Mouse (Mus musculus): ENCODE results near the gene Eed. TPM values are rescaled to one million over a fixed set of nuclear protein-coding genes. Genes with fewer than 3 reads are reported as not detected.

The Eed gene
- polyA plus RNA-seq, 1 experiment from 2014 or later, result 65.7 TPM

DNA sequence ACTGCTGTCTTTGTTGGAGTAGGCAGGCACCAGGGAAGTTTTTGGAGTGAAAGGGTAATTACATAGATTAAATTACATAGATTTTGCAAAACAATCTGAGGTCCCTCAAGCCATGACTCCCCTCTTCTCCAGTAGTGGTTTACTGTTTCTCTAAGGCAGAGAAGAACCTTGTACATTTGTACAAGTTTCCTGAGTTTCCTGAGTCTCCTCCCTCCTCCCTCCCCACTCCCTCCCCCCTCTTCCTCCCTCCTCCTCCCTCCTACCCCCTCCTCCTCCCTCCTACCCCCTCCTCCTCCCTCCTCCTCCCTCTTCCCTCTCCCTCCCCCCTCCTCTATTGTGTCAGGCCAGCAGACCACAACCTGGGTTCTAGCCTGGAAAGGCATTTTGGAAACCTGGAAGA lies 3.6 kb upstream of the Eed start:
- no peak overlapping the region for H3K4me2 ChIP-seq (ENCODE audit: low read depth, low read length)
- 0 out of 2 replicates have a peak, but pooled peaks cover 2% of the 10 kb centered on the region for H3K4me1 ChIP-seq (replicated peaks; ENCODE audit: control insufficient read depth, insufficient read depth, low read length)
- no peaks in the 10 kb centered on the region for H3K27me3 ChIP-seq (ENCODE audit: control insufficient read depth, insufficient read depth, low read depth, low read length)
- no peaks in the 10 kb centered on the region for H3K9me3 ChIP-seq (ENCODE audit: control insufficient read depth, low read length)
- no peak overlapping the region for H3K27ac ChIP-seq (ENCODE audit: low read length)
- no peak overlapping the region for H3K4me3 ChIP-seq (ENCODE audit: low read length)
- no peaks in the 10 kb centered on the region for H3K36me3 ChIP-seq (ENCODE audit: control insufficient read depth, insufficient read depth, low read length)
- H3K9ac ChIP-seq (ENCODE audit: low read length), result no peak overlapping the region
- no peak for ATAC-seq (ENCODE audit: low read depth)

DNA sequence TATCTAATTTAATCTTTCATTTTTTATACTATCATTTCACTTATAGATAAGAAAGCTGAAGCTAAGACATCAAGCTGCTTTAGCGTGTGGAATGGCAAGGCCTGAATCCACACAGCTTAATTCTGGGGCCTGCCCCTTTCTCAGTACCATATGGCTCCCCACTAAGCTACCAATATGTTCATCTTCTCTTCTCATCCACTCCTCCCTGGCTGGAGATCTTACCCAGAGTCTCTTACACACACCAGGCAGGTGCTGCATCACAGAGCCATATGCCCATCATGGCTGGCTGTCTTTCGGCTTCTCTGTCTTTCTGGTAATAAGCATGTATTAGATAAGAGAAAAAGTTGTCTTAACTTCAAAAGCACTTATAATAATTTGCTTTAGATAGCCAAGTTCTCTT lies 2.7 kb upstream of the Eed start:
- H3K4me2 ChIP-seq (ENCODE audit: low read depth, low read length), result no peak overlapping the region
- no peaks in the 10 kb centered on the region for H3K27me3 ChIP-seq (ENCODE audit: control insufficient read depth, insufficient read depth, low read depth, low read length)
- no peaks in the 10 kb centered on the region for H3K9me3 ChIP-seq (ENCODE audit: control insufficient read depth, low read length)
- peaks cover 9% of the 10 kb centered on the region; the same call in 1 of the 2 replicates for H3K4me1 ChIP-seq (replicated peaks; ENCODE audit: control insufficient read depth, insufficient read depth, low read length)
- no peak overlapping the region for H3K9ac ChIP-seq (ENCODE audit: low read length)
- no peak overlapping the region for H3K4me3 ChIP-seq (ENCODE audit: low read length)
- no peak overlapping the region for H3K27ac ChIP-seq (ENCODE audit: low read length)
- WGBS, result 70% methylated on average over 2 of the region's 2 CpGs
- no peak for ATAC-seq (ENCODE audit: low read depth)
- no peaks in the 10 kb centered on the region for H3K36me3 ChIP-seq (ENCODE audit: control insufficient read depth, insufficient read depth, low read length)

DNA sequence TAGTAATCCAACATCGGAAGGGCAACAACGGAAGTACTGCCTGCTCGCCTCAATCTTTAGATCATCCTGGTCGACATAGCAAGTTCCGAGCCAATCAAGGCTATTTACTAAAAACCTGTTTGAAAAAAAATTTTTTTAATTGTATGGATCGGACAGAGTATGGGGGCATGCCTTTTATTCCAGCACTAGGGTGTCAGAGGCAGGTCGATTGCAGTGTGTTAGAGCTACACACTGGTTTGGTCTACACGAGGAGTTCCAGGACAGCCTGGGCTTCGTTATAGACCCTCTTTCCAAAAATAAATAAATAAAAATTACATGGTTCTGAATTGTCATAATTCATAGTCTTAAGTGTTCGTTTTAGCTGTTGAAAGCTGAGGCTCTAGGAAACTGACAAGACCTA lies 774 bp upstream of the Eed start:
- WGBS, result 7% methylated on average over 10 of the region's 10 CpGs
- H3K36me3 ChIP-seq (ENCODE audit: control insufficient read depth, insufficient read depth, low read length), result peaks cover 3% of the 10 kb centered on the region; the same call in 1 of the 2 replicates
- H3K9ac ChIP-seq (ENCODE audit: low read length), result peak overlapping the region; percentile 92
- no peaks in the 10 kb centered on the region for H3K9me3 ChIP-seq (ENCODE audit: control insufficient read depth, low read length)
- H3K27ac ChIP-seq (ENCODE audit: low read length), result peak overlapping the region; percentile 100
- H3K4me1 ChIP-seq (replicated peaks; ENCODE audit: control insufficient read depth, insufficient read depth, low read length), result peaks cover 10% of the 10 kb centered on the region; the same call in 1 of the 2 replicates
- H3K4me3 ChIP-seq (ENCODE audit: low read length), result peak overlapping the region; percentile 78
- no peaks in the 10 kb centered on the region for H3K27me3 ChIP-seq (ENCODE audit: control insufficient read depth, insufficient read depth, low read depth, low read length)
- peak overlapping the region; percentile 73 for H3K4me2 ChIP-seq (ENCODE audit: low read depth, low read length)
- no peak for ATAC-seq (ENCODE audit: low read depth)

DNA sequence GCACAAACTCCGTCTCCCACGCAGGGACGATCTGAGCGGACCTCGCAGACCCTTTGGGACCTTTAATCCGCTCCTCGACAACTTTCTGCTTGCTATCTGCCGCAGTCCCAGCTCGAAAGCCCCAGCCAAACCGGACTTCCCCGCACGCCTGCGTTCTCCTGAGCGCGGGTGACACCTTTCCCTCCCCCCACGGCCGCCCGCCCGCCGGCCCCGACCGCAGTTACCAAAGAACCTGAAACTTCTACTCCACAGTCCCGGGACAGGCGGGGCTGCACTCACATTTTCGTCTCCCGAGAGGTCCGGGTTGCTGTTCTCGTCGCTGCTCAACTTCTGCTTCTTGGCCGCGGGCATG lies 674 bp downstream of the Eed start:
- Histone ChIP-seq H3K27me3 (ENCODE audit: control insufficient read depth, insufficient read depth, low read depth, low read length) (no peaks in the 10 kb centered on the region), H3K27ac (ENCODE audit: low read length) (peak overlapping the region; percentile 100), H3K36me3 (ENCODE audit: control insufficient read depth, insufficient read depth, low read length) (peaks cover 14% of the 10 kb centered on the region), H3K9ac (ENCODE audit: low read length) (peak overlapping the region; percentile 92), H3K9me3 (ENCODE audit: control insufficient read depth, low read length) (no peaks in the 10 kb centered on the region), H3K4me3 (ENCODE audit: low read length) (peak overlapping the region; percentile 78), H3K4me1 (replicated peaks; ENCODE audit: control insufficient read depth, insufficient read depth, low read length) (peaks cover 10% of the 10 kb centered on the region; the same call in 1 of the 2 replicates), H3K4me2 (ENCODE audit: low read depth, low read length) (peak overlapping the region; percentile 61)
- WGBS, result under 1% methylated on average over 31 of the region's 31 CpGs
- ATAC-seq (ENCODE audit: low read depth), result peak; percentile 49; the same call in 1 of the 2 replicates

DNA sequence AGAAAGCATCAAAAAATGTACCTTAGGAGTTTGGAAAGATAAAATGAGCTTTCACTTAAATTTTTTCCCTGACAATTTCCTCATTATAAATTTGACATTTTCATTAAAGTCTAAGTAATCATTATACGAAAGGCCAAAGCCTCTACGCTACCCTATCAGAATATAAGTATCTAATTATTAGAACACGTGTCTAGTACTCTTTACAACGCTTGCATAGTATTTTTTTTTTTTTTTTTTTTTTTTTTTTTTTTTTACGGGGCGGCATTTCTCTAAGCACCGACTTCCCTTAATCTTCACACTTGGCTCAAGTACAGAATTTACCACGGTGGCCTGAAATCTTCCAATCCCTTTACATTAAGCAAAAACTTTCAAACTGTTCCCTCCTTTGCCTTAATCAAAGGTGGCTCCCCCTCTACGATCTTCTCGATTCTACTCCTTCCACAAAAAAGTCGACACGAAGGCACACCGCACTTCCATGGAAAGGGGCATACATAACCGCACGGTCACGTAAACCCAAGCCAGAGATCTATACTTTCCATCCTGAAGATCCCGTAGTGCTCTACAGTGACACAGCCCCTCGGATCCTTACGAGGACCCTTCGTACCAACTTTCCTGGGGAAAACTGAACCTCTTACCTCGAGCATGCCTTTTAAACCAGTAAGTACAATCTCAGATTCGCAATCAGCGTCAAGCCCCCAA lies 1.2 kb downstream of the Eed start:
- Histone ChIP-seq H3K27me3 (ENCODE audit: control insufficient read depth, insufficient read depth, low read depth, low read length) (no peaks in the 10 kb centered on the region), H3K4me2 (ENCODE audit: low read depth, low read length) (peak overlapping the region; percentile 61), H3K27ac (ENCODE audit: low read length) (peak overlapping the region; percentile 100), H3K9ac (ENCODE audit: low read length) (peak overlapping the region; percentile 92), H3K9me3 (ENCODE audit: control insufficient read depth, low read length) (no peaks in the 10 kb centered on the region), H3K4me3 (ENCODE audit: low read length) (peak overlapping the region; percentile 78), H3K4me1 (replicated peaks; ENCODE audit: control insufficient read depth, insufficient read depth, low read length) (peaks cover 10% of the 10 kb centered on the region; the same call in 1 of the 2 replicates), H3K36me3 (ENCODE audit: control insufficient read depth, insufficient read depth, low read length) (peaks cover 16% of the 10 kb centered on the region)
- WGBS, result 2% methylated on average over 23 of the region's 23 CpGs
- no peak for ATAC-seq (ENCODE audit: low read depth)

DNA sequence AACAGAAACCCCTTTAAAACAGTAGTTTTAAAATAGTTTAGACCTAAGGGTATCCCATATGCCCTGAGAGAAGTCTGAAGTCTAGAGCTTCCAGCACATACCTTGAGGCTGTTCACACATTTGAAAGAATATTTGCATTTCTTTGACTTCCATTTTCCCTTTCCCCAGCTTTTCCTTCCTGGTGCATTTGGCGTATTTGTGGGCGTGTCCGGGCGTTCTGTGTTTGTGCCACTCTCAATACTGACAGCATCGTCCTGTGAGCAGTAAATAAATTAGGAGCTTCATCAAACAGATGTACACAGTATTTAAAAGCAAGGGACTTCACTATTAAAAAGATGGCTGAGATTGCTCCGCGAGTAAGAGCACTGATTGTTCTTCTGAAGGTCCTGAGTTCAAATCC lies 4.0 kb downstream of the Eed start:
- ATAC-seq (ENCODE audit: low read depth), result no peak

DNA sequence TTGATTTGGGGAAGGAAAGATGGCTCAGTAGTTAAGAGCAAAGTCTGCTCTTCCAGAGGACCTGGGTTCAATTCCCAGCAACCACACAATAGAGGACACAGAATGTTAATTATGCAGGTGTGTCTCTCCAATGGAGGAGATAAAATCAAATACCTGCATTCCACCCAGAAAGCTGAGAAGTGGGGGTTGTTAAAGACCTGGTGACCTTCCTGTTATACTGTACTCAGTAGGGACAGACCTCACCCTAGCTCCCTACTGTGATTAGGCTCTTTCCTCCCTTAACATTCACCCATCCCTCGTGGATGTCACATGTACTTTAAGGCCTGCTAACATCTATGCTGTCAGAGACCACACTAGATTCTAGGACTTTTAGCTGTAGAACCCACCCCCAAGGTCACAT lies 5.2 kb downstream of the Eed start:
- peaks cover 8% of the 10 kb centered on the region; the same call in 1 of the 2 replicates for H3K4me1 ChIP-seq (replicated peaks; ENCODE audit: control insufficient read depth, insufficient read depth, low read length)
- no peaks in the 10 kb centered on the region for H3K27me3 ChIP-seq (ENCODE audit: control insufficient read depth, insufficient read depth, low read depth, low read length)
- H3K4me2 ChIP-seq (ENCODE audit: low read depth, low read length), result no peak overlapping the region
- H3K4me3 ChIP-seq (ENCODE audit: low read length), result no peak overlapping the region
- peaks cover 37% of the 10 kb centered on the region for H3K36me3 ChIP-seq (ENCODE audit: control insufficient read depth, insufficient read depth, low read length)
- no peak overlapping the region for H3K9ac ChIP-seq (ENCODE audit: low read length)
- no peaks in the 10 kb centered on the region for H3K9me3 ChIP-seq (ENCODE audit: control insufficient read depth, low read length)
- no peak for ATAC-seq (ENCODE audit: low read depth)
- WGBS, result 76% methylated on average over 1 of the region's 1 CpGs
- H3K27ac ChIP-seq (ENCODE audit: low read length), result no peak overlapping the region

More for the DNA sequence above, 4.0 kb downstream of the Eed start:
- Histone ChIP-seq H3K4me1 (replicated peaks; ENCODE audit: control insufficient read depth, insufficient read depth, low read length) (peaks cover 8% of the 10 kb centered on the region; the same call in 1 of the 2 replicates), H3K4me3 (ENCODE audit: low read length) (no peak overlapping the region), H3K27me3 (ENCODE audit: control insufficient read depth, insufficient read depth, low read depth, low read length) (no peaks in the 10 kb centered on the region), H3K9ac (ENCODE audit: low read length) (no peak overlapping the region), H3K27ac (ENCODE audit: low read length) (no peak overlapping the region), H3K4me2 (ENCODE audit: low read depth, low read length) (no peak overlapping the region), H3K36me3 (ENCODE audit: control insufficient read depth, insufficient read depth, low read length) (peaks cover 32% of the 10 kb centered on the region), H3K9me3 (ENCODE audit: control insufficient read depth, low read length) (no peaks in the 10 kb centered on the region)
- WGBS, result 90% methylated on average over 7 of the region's 7 CpGs

DNA sequence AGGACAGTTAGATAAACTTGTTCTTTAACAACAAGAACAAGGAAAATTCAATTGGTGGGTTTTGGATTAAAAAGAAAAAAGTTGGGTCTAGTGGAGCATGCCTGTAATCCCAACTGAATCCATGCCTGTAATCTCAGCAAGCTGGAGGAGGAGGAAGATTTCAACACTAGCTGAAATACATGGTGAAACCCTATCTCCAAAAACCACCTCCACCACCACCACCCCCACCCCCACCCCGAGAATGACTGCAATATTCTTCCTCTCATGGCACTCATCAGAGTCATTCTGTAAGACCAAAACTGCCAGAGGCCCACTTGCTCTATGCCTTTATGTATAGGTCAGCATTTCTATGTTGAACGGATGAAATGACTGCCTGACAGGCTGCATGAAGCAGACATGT lies 13.5 kb downstream of the Eed start:
- Histone ChIP-seq H3K4me1 (replicated peaks; ENCODE audit: control insufficient read depth, insufficient read depth, low read length) (no peaks in the 10 kb centered on the region), H3K9me3 (ENCODE audit: control insufficient read depth, low read length) (no peaks in the 10 kb centered on the region), H3K4me2 (ENCODE audit: low read depth, low read length) (no peak overlapping the region), H3K36me3 (ENCODE audit: control insufficient read depth, insufficient read depth, low read length) (peaks cover 34% of the 10 kb centered on the region), H3K27me3 (ENCODE audit: control insufficient read depth, insufficient read depth, low read depth, low read length) (no peaks in the 10 kb centered on the region), H3K9ac (ENCODE audit: low read length) (no peak overlapping the region), H3K4me3 (ENCODE audit: low read length) (no peak overlapping the region), H3K27ac (ENCODE audit: low read length) (no peak overlapping the region)
- no peak for ATAC-seq (ENCODE audit: low read depth)
- WGBS, result 63% methylated on average over 2 of the region's 2 CpGs

DNA sequence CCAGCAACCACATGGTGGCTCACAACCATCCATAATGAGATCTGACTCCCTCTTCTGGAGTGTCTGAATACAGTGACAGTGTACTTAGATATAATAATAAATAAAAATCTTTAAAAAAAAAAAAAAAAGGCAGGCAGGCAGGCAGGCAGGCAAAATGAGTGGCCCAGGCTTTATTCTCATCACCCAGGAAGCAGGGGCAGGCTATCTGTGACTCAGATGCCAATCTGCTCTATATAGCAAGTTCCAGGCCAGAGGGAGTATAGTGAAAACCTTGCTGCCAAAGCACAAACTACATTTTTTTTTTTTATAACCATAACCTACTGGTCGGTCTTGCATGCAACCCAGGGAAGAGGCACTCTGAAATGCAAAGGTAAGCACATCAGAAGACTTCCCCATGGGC lies 14.0 kb downstream of the Eed start:
- H3K27ac ChIP-seq (ENCODE audit: low read length), result no peak overlapping the region
- no peaks in the 10 kb centered on the region for H3K27me3 ChIP-seq (ENCODE audit: control insufficient read depth, insufficient read depth, low read depth, low read length)
- no peaks in the 10 kb centered on the region for H3K9me3 ChIP-seq (ENCODE audit: control insufficient read depth, low read length)
- H3K4me1 ChIP-seq (replicated peaks; ENCODE audit: control insufficient read depth, insufficient read depth, low read length), result no peaks in the 10 kb centered on the region
- H3K9ac ChIP-seq (ENCODE audit: low read length), result no peak overlapping the region
- no peak for ATAC-seq (ENCODE audit: low read depth)
- peaks cover 34% of the 10 kb centered on the region for H3K36me3 ChIP-seq (ENCODE audit: control insufficient read depth, insufficient read depth, low read length)
- WGBS, result 85% methylated on average over 1 of the region's 1 CpGs
- no peak overlapping the region for H3K4me2 ChIP-seq (ENCODE audit: low read depth, low read length)
- H3K4me3 ChIP-seq (ENCODE audit: low read length), result no peak overlapping the region

Data from lung, embryonic 16.5 days (tissue).